Mouse (Mus musculus): Measurements from ENCODE around the gene Fuca1.

Fuca1 gene

GRCm38 (mm10) chr4:135951505-135951904, 31.0 kb downstream of the Fuca1 start:
- in situ Hi-C loops (cut with MboI, MseI): loop anchor here (25.0 kb wide), 1 partner anchor 1911 kb away; the partner anchor contains the start of gene Ece1

- in situ Hi-C loops (cut with MboI, MseI): loop anchor here (25.0 kb wide), 1 partner anchor 1909 kb away; the partner anchor contains the start of gene Ece1
Observed at GRCm38 (mm10) chr4:135953179-135953578, 32.6 kb downstream of the Fuca1 start.

- in situ Hi-C loops (cut with MboI, MseI): loop anchor here (25.0 kb wide), 1 partner anchor 1908 kb away; the partner anchor contains the start of gene Ece1
Observed at GRCm38 (mm10) chr4:135954241-135954640, 33.7 kb downstream of the Fuca1 start.

GRCm38 (mm10) chr4:135955886-135956285, 35.4 kb downstream of the Fuca1 start:
- in situ Hi-C loops (cut with MboI, MseI): loop anchor here (25.0 kb wide), 1 partner anchor 1906 kb away; the partner anchor contains the start of gene Ece1

- in situ Hi-C loops (cut with MboI, MseI): loop anchor here (25.0 kb wide), 1 partner anchor 1904 kb away; the partner anchor contains the start of gene Ece1
Observed at GRCm38 (mm10) chr4:135958354-135958753, 37.8 kb downstream of the Fuca1 start.

GRCm38 (mm10) chr4:135960717-135961116, 40.2 kb downstream of the Fuca1 start:
- in situ Hi-C loops (cut with MboI, MseI): loop anchor here (25.0 kb wide), 1 partner anchor 1902 kb away; the partner anchor contains the start of gene Ece1

- in situ Hi-C loops (cut with MboI, MseI): loop anchor here (25.0 kb wide), 1 partner anchor 1901 kb away; the partner anchor contains the start of gene Ece1
Observed at GRCm38 (mm10) chr4:135961709-135962108, 41.2 kb downstream of the Fuca1 start.

GRCm38 (mm10) chr4:135962198-135962597, 41.7 kb downstream of the Fuca1 start:
- in situ Hi-C loops (cut with MboI, MseI): loop anchor here (25.0 kb wide), 1 partner anchor 1900 kb away; the partner anchor contains the start of gene Ece1

GRCm38 (mm10) chr4:135962946-135963345, 42.4 kb downstream of the Fuca1 start:
- in situ Hi-C loops (cut with MboI, MseI): loop anchor here (25.0 kb wide), 1 partner anchor 1899 kb away; the partner anchor contains the start of gene Ece1

- in situ Hi-C loops (cut with MboI, MseI): loop anchor here (25.0 kb wide), 1 partner anchor 1899 kb away; the partner anchor contains the start of gene Ece1
Observed at GRCm38 (mm10) chr4:135963457-135964193, 43.1 kb downstream of the Fuca1 start, which contains the start of gene Gale. TSS of gene Gale (plus strand) at chr4:135963727.

GRCm38 (mm10) chr4:135964426-135964825, 43.9 kb downstream of the Fuca1 start:
- in situ Hi-C loops (cut with MboI, MseI): loop anchor here (25.0 kb wide), 1 partner anchor 1898 kb away; the partner anchor contains the start of gene Ece1

- in situ Hi-C loops (cut with MboI, MseI): loop anchor here (5.0 to 25.0 kb wide), 2 partner anchors 192 to 1897 kb away; partner anchors contain the start of gene Ece1
Observed at GRCm38 (mm10) chr4:135965113-135965512, 44.6 kb downstream of the Fuca1 start.

- in situ Hi-C loops (cut with MboI, MseI): loop anchor here (5.0 to 25.0 kb wide), 2 partner anchors 191 to 1896 kb away; partner anchors contain the start of gene Ece1
Observed at GRCm38 (mm10) chr4:135966283-135966682, 45.7 kb downstream of the Fuca1 start.

- in situ Hi-C loops (cut with MboI, MseI): loop anchor here (5.0 to 25.0 kb wide), 2 partner anchors 190 to 1895 kb away; partner anchors contain the start of gene Ece1
Observed at GRCm38 (mm10) chr4:135967086-135967760, 46.7 kb downstream of the Fuca1 start.

GRCm38 (mm10) chr4:135968271-135968869, 47.8 kb downstream of the Fuca1 start:
- in situ Hi-C loops (cut with MboI, MseI): loop anchor here (5.0 to 25.0 kb wide), 2 partner anchors 189 to 1894 kb away; partner anchors contain the start of gene Ece1

GRCm38 (mm10) chr4:135969070-135969750, 48.7 kb downstream of the Fuca1 start:
- in situ Hi-C loops (cut with MboI, MseI): loop anchor here (5.0 to 25.0 kb wide), 2 partner anchors 188 to 1893 kb away; partner anchors contain the start of gene Ece1

GRCm38 (mm10) chr4:135970585-135970984, 50.0 kb downstream of the Fuca1 start:
- in situ Hi-C loops (cut with MboI, MseI): loop anchor here (10.0 to 25.0 kb wide), 2 partner anchors 74 to 1892 kb away; partner anchors contain the start of gene Ece1

- in situ Hi-C loops (cut with MboI, MseI): loop anchor here (10.0 to 25.0 kb wide), 2 partner anchors 73 to 1890 kb away; partner anchors contain the start of gene Ece1
Observed at GRCm38 (mm10) chr4:135971805-135972555, 51.4 kb downstream of the Fuca1 start.

- in situ Hi-C loops (cut with MboI, MseI): loop anchor here (10.0 to 25.0 kb wide), 2 partner anchors 72 to 1890 kb away; partner anchors contain the start of gene Ece1
Observed at GRCm38 (mm10) chr4:135972556-135972906, 52.0 kb downstream of the Fuca1 start, which contains the start of gene Lypla2. TSS of gene Lypla2 (minus strand) at chr4:135972626.

Measured in T-helper 2 cell (primary cell).